Mouse (Mus musculus) lung, embryonic 16.5 days (tissue): ENCODE measurements at regions not wholly inside any gene's neighbourhood (a gene's known extent, or its start where the extent isn't known, plus 50 kb on each side); places are given as distances from the start of the nearest gene placed in this dataset.

ENCODE experiments used
- ATAC-seq: fragments of 200-750 bp; cut with Nextera tagmentation; 2 replicates; pipeline ENCODE4 v1.8.0; 2017; ENCODE audit warnings: low read depth, mild to moderate bottlenecking, moderate library complexity
- H3K27ac ChIP-seq: fragments of 300-500 bp; sonication (generic); 2 replicates; pipeline ENCODE4 v1.5.1; 2014; ENCODE audit warnings: mild to moderate bottlenecking, control low read depth, low read length
- H3K27me3 ChIP-seq: fragments of 300-500 bp; sonication (generic); 2 replicates; pipeline ENCODE4 v1.6.1; 2014; ENCODE audit warnings: low read depth, low read length, mixed read lengths; ENCODE audit not compliant: control insufficient read depth, insufficient read depth
- H3K36me3 ChIP-seq: fragments of 300-500 bp; sonication (generic); 2 replicates; pipeline ENCODE4 v1.6.1; 2014; ENCODE audit warnings: low read length; ENCODE audit not compliant: control insufficient read depth, insufficient read depth
- H3K4me1 ChIP-seq: fragments of 300-500 bp; sonication (generic); replicated peaks from 2 replicates; pipeline ENCODE4 v1.6.1; 2014; ENCODE audit warnings: low read length, mixed read lengths; ENCODE audit not compliant: control insufficient read depth, insufficient read depth
- H3K4me2 ChIP-seq: fragments of 300-500 bp; sonication (generic); 2 replicates; pipeline ENCODE4 v1.6.1; 2014; ENCODE audit warnings: low read depth, low read length, control low read depth
- H3K4me3 ChIP-seq: fragments of 300-500 bp; sonication (generic); 2 replicates; pipeline ENCODE4 v1.5.1; 2014; ENCODE audit warnings: mild to moderate bottlenecking, low read length, control low read depth
- H3K9ac ChIP-seq: fragments of 300-500 bp; sonication (generic); 2 replicates; pipeline ENCODE4 v1.6.1; 2014; ENCODE audit warnings: low read length, control low read depth
- H3K9me3 ChIP-seq: fragments of 300-500 bp; sonication (generic); 2 replicates; pipeline ENCODE4 v1.6.1; 2016; ENCODE audit warnings: low read length; ENCODE audit not compliant: control insufficient read depth
- WGBS: fragments of 180-500 bp; shearing (Covaris S2); extraction: QIAGEN DNeasy Blood & Tissue Kit; methylation state at CpG from one replicate; pipeline ENCODE4 v1.1.7; 2014; 5-methylcytosine and 5-hydroxymethylcytosine counted together

DNA sequence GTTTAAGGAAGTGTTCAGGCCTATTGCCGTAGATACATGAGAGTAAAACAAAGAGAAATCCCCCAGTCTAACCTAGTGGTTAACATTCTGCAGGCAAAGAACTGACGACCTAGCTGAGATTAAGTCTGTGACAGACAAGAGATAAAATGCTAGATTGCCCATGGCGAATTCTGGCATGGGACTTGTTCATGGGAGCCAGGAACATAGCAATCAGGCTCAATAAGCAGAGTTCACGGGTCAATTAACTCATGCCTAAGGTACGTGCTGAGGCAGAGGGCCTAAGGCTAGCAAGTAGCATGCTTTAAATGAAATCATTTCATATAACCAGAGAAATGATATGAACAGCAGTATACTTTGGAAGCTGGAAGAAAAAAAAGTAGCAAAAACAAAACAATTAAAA is 1119.2 kb upstream of the Adgrl2 start:
- H3K9ac ChIP-seq: no peak overlapping the region
- H3K4me1 ChIP-seq: no peaks in the 10 kb centered on the region
- H3K27ac ChIP-seq: no peak overlapping the region
- no peaks in the 10 kb centered on the region for H3K27me3 ChIP-seq
- WGBS: 73% methylated on average over 5 of the region's 5 CpGs
- H3K36me3 ChIP-seq: no peaks in the 10 kb centered on the region
- no peaks in the 10 kb centered on the region for H3K9me3 ChIP-seq
- no peak overlapping the region for H3K4me2 ChIP-seq
- H3K4me3 ChIP-seq: no peak overlapping the region
- no peak for ATAC-seq

DNA sequence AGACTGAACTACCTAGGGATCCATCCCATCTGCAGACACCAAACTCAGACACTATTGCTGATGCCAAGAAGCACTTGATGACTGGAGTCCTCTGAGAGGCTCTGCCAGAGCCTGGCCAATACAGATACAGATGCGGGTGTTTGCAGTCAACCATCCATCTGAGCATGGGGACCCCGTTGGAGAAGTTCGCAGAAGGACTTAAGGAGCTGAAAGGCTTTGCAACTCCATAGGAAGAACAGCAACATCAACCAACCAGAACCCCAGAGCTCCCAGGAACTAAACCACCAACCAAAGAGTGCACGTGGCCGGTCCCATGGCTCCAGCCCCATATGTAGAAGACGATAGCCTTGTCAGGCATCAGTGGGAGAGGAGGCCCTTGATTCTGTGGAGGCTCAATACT is 1121.9 kb upstream of the Adgrl2 start:
- Histone ChIP-seq H3K27ac (no peak overlapping the region), H3K9ac (no peak overlapping the region), H3K9me3 (no peaks in the 10 kb centered on the region), H3K4me2 (no peak overlapping the region), H3K36me3 (no peaks in the 10 kb centered on the region), H3K4me3 (no peak overlapping the region), H3K27me3 (no peaks in the 10 kb centered on the region), H3K4me1 (no peaks in the 10 kb centered on the region)
- ATAC-seq: no peak
- 93% methylated on average over 6 of the region's 6 CpGs for WGBS

DNA sequence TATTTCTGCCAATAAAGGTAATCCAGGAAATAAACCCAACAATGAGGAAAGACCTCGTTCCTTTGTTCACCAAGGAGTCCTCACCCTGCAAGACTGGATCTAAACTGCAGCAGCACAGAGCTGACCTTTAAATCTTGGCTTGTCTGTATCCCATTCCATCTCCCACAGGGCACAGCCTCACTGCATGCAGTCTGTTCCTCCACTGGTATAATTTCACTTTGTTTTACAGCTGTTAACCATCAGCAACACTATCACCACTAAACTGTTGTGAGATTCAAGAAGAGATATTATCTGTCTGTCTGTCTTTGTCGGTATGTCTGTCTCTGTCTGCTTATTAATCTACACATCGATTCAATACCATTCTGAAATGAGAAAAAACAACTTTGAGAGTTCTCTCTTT is 1129.5 kb upstream of the Adgrl2 start:
- no peak overlapping the region for H3K4me2 ChIP-seq
- H3K9me3 ChIP-seq: no peaks in the 10 kb centered on the region
- peak; percentile 54; the same call in 1 of the 2 replicates for ATAC-seq
- H3K4me1 ChIP-seq: no peaks in the 10 kb centered on the region
- no peak overlapping the region for H3K27ac ChIP-seq
- H3K27me3 ChIP-seq: no peaks in the 10 kb centered on the region
- H3K4me3 ChIP-seq: no peak overlapping the region
- H3K36me3 ChIP-seq: no peaks in the 10 kb centered on the region
- no peak overlapping the region for H3K9ac ChIP-seq
- WGBS: 46% methylated on average over 3 of the region's 3 CpGs

DNA sequence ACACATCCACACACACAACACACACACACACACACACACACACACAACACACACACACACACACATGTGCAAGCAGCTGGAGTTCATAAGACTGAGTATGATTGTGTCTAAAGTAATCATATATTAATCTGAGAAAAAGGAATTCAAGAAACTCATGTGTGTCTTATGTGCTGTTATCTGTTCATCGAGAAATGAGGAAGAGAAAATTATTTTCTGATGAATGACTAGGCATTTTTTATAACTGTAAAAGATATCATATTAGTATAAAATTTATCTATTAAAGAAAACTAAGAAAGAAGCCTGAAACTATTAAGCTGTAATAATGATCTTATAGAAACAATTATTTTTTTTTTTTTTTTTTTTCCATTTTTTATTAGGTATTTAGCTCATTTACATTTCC is 1156.3 kb upstream of the Adgrl2 start:
- WGBS: 70% methylated on average over 1 of the region's 1 CpGs
- no peaks in the 10 kb centered on the region for H3K4me1 ChIP-seq
- no peaks in the 10 kb centered on the region for H3K36me3 ChIP-seq
- H3K9ac ChIP-seq: no peak overlapping the region
- no peak for ATAC-seq
- H3K27me3 ChIP-seq: no peaks in the 10 kb centered on the region
- no peak overlapping the region for H3K27ac ChIP-seq
- H3K4me2 ChIP-seq: no peak overlapping the region
- H3K4me3 ChIP-seq: no peak overlapping the region
- H3K9me3 ChIP-seq: no peaks in the 10 kb centered on the region

DNA sequence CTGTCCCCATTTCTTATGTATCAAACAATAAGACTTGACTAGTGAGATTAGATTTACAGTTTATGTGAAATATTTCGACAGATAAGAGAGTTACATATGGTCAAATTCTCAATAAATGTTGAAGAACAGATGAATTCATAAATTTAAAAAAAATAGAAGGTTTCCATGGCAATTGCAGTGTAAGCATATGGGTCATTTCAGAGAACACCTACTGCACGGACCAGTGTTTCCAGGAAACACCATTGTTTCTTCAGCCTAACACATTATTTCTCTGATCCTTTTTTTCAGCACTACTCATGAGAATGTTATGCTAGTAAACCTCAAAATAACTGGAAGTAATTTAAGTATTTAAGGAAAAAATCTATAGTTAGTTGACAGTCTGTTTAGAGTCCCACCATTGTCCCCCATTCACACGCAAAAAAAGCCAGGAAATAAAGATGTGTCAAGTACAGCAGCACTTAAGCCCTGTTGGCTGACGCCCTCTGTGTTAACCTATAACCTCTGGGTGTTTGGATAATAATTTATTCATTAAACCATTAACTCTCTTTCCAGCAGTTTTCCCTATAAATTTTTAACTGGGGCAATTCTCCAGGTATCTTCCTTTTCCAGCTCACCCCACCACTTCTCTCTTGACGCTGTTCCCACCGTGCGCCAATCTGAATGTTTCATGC is 1160.9 kb upstream of the Adgrl2 start:
- H3K4me1 ChIP-seq: no peaks in the 10 kb centered on the region
- ATAC-seq: peak; percentile 75
- H3K9ac ChIP-seq: no peak overlapping the region
- H3K36me3 ChIP-seq: no peaks in the 10 kb centered on the region
- no peaks in the 10 kb centered on the region for H3K9me3 ChIP-seq
- no peak overlapping the region; the same call in 1 of the 2 replicates for H3K27ac ChIP-seq
- no peak overlapping the region for H3K4me2 ChIP-seq
- no peaks in the 10 kb centered on the region for H3K27me3 ChIP-seq
- no peak overlapping the region for H3K4me3 ChIP-seq
- 29% methylated on average over 7 of the region's 7 CpGs for WGBS

DNA sequence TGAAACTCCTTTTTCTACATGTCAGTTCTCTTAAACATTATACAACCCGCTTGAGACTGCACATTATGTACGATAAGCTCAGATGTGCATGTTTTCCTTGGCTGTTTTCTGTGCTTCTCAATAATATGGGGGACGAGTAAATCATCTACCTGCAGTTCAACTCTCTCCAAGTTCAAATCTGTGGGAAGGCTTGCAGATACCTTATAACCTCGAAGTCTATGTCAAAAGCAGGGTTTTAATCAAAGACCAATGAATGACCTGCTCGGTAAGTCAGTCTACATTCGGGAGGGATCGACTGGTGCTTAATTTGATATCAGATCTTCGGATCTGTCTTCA is 1161.4 kb upstream of the Adgrl2 start:
- no peak overlapping the region for H3K9ac ChIP-seq
- no peak overlapping the region for H3K4me3 ChIP-seq
- H3K27ac ChIP-seq: no peak overlapping the region; the same call in 1 of the 2 replicates
- no peaks in the 10 kb centered on the region for H3K9me3 ChIP-seq
- 59% methylated on average over 8 of the region's 8 CpGs for WGBS
- H3K36me3 ChIP-seq: no peaks in the 10 kb centered on the region
- no peaks in the 10 kb centered on the region for H3K4me1 ChIP-seq
- H3K4me2 ChIP-seq: no peak overlapping the region
- no peaks in the 10 kb centered on the region for H3K27me3 ChIP-seq
- no peak for ATAC-seq

DNA sequence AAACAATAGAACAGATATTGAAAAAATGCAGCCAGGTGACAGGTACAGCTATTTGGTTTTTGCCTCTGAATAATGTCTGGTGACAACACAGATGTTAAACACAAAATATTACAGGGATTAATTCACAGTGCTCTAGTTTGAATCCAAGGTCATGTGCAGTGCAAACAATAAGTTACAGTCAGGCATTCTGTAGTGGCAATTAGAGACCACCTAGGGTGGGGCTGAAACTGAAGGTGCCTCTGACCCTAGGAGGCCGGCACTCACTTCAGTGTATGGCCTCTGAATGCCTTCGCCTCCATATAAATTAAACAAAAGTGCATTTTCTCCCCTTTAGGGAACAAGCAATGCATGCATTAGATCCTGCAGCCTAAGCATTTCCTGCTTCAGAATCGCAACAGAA is 1162.5 kb upstream of the Adgrl2 start:
- WGBS: 52% methylated on average over 3 of the region's 3 CpGs
- Histone ChIP-seq H3K27ac (no peak overlapping the region), H3K27me3 (no peaks in the 10 kb centered on the region)

DNA sequence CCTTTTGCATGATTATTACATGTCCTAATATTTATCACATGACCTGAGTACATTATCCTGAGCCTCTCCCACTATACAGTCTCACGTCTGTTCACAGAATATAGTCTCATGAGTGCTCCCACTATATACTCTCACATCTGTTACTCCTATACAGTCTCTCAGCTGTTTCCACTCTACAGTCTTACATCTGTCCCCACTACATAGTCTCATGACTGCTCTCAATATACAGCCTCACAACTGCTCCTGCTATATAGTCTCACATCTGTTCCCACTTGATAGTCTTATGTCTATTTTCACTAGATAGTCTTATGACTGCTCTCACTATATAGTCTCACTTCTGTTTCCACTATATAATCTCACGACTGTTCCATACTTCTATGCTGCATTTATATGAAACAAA is 1195.5 kb upstream of the Adgrl2 start:
- no peak overlapping the region for H3K9ac ChIP-seq
- H3K4me2 ChIP-seq: no peak overlapping the region
- no peak overlapping the region for H3K27ac ChIP-seq
- no peaks in the 10 kb centered on the region for H3K9me3 ChIP-seq
- WGBS: 74% methylated on average over 2 of the region's 2 CpGs
- no peak for ATAC-seq
- H3K4me3 ChIP-seq: no peak overlapping the region
- H3K4me1 ChIP-seq: no peaks in the 10 kb centered on the region
- H3K36me3 ChIP-seq: no peaks in the 10 kb centered on the region
- H3K27me3 ChIP-seq: no peaks in the 10 kb centered on the region

More for the DNA sequence above, 1162.5 kb upstream of the Adgrl2 start:
- Histone ChIP-seq H3K9me3 (no peaks in the 10 kb centered on the region), H3K4me3 (no peak overlapping the region), H3K36me3 (no peaks in the 10 kb centered on the region), H3K4me1 (no peaks in the 10 kb centered on the region), H3K4me2 (no peak overlapping the region), H3K9ac (no peak overlapping the region)
- ATAC-seq: no peak

DNA sequence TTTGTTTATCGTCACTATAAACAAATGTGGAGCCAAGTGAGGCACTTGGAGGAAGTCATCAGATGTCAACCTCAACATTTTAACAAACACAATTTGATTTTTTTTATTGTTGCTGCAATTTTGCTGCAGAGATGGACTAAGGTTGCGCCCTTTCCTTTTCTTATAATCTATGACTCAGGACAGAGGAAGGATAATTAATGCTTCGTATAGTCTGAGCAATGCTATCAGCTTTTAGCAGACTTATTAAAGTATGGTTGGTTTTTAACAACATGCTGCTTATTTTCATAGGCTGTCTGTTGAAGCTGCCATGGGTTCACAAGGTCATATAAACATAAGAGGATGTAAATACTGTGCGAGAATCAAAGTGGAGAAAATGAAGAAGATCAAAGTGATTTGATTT is 1202.8 kb upstream of the Adgrl2 start:
- Histone ChIP-seq H3K4me1 (no peaks in the 10 kb centered on the region; the same call in 1 of the 2 replicates), H3K4me2 (no peak overlapping the region), H3K27me3 (no peaks in the 10 kb centered on the region), H3K27ac (no peak overlapping the region), H3K9me3 (no peaks in the 10 kb centered on the region), H3K4me3 (no peak overlapping the region), H3K9ac (no peak overlapping the region), H3K36me3 (no peaks in the 10 kb centered on the region)
- 40% methylated on average over 4 of the region's 4 CpGs for WGBS
- ATAC-seq: peak; percentile 88

DNA sequence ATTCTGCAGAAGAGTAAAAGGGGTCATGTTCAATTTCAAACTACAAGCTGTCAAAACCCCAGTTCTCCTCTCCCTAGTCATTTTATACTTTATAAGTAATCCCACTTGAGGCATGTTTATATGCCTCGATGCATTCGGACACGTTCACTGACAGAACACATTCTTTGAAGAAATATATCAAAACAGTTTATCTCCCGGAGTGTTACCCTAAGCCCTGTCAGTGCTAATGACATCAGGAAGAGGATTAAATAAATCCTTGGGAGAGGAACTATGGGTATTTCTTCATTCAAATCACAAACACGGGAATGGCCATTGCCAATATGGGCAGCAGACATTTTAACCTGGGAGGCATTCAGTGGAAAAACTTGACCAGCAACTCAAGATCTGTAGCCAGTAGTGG is 1208.1 kb upstream of the Adgrl2 start:
- WGBS: 29% methylated on average over 5 of the region's 5 CpGs

More for the DNA sequence above, 1208.1 kb upstream of the Adgrl2 start:
- H3K4me2 ChIP-seq: no peak overlapping the region
- H3K36me3 ChIP-seq: no peaks in the 10 kb centered on the region
- H3K9me3 ChIP-seq: no peaks in the 10 kb centered on the region
- peak; percentile 59; the same call in 1 of the 2 replicates for ATAC-seq
- H3K27me3 ChIP-seq: no peaks in the 10 kb centered on the region
- no peak overlapping the region for H3K9ac ChIP-seq
- no peaks in the 10 kb centered on the region; the same call in 1 of the 2 replicates for H3K4me1 ChIP-seq
- no peak overlapping the region for H3K4me3 ChIP-seq
- no peak overlapping the region for H3K27ac ChIP-seq
